Mouse (Mus musculus) brain, embryonic 18.5 days (tissue): ENCODE data around the gene Gm28048.

Experiments used
- DNase-seq: peaks from one replicate; pipeline ENCODE4 v3.0.0-alpha.2; 2012; ENCODE audit warnings: low read depth, low spot score

Gm28048 gene

DNA sequence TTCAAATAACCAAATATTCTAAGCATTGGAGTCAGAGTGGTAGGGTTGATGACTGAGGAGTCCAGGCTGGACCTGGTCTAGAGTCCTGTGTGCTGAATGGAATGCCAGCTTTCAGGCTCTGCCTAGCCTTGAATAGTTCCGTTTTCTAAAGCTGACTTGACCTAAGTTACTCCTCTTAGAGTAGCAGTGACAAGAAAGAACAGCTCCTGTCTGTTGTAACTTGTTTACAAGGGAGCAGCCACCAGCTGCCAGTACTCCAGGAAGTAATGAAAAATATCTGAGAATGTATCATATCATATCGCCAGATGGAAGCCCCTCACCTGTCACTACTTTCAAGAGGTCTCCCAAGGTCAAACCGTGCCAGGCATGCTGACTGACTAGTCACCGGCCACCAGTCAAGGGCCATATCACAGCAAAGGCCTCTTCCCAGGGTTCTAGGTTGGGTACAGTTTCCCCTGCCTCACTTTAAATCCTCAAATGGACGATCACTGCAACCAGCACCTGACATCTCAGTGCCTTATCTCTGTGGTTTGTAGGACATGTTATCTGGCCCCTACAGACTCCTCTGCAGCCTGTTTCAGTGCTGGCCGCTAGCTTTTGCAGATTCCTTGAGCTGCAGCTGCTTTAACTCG lies 172.3 kb downstream of the Gm28048 start:
- DNase-seq: no peak

DNA sequence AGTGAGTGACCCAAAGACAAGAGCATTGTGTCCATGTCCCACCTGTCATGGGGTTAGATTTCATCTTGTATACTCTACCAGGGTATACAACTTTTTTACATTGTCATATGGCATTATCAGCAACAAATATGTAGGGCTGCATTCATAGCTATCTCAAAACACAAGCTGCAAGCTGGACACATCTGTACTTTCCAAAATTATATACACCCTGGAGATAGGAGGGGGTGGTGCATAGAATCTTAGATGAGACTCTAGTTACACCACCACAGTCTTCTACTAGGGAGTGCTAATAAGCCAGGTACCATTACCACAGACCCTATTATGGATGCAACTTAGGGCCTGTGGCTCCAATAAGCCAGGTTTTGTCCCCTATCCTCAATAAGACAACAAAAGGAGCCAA lies 173.8 kb downstream of the Gm28048 start:
- DNase-seq: no peak

- DNase-seq: no peak
Observed at GRCm38 (mm10) chr11:22805171-22805570, 176.7 kb downstream of the Gm28048 start.

- DNase-seq: no peak
Observed at GRCm38 (mm10) chr11:22799987-22800424, 181.9 kb downstream of the Gm28048 start.

GRCm38 (mm10) chr11:22798916-22799315 lies 183.0 kb downstream of the Gm28048 start:
- DNase-seq: no peak

DNA sequence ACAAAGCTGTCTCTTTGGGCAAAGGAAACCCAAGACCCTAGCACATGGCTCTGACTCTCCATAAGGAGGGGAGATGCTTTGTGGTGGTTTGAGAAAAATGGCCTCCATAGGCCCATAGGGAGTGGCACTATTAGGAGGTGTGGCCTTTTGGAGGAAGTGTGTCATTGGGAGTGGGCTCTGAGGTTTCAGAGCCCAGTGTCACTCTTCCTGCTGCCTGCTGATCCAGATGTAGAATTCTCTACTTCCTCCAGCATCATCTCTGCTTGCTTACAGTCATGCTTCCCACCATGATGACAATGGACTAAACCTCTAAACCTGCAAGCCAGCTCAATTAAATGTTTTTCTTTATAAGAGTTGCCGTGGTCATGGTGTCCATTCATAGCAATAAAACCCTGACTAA lies 187.2 kb downstream of the Gm28048 start:
- no peak for DNase-seq

- DNase-seq: no peak
Observed at GRCm38 (mm10) chr11:22793881-22794203, 188.0 kb downstream of the Gm28048 start.

- DNase-seq: no peak
Observed at GRCm38 (mm10) chr11:22793176-22793880, 188.6 kb downstream of the Gm28048 start.

GRCm38 (mm10) chr11:22792149-22792548 lies 189.7 kb downstream of the Gm28048 start:
- no peak for DNase-seq

DNA sequence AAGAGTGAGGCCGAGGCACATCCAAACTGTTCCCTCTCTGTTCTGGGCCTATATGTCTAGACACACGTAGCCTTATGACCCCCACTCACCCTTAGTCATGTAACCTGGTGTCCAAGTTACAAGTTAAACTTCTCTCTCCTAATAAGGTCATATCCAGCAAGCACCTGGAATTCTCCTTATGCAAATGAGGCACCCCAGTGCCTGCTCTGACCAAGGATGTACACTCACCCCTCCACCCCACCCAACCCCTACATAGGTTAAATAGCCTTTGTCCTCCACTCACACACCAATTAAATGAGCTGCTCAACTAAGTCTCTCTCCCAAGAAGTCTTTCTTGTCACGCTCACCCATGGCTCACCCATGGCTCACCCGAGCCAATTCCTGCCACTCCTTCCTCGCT lies 190.2 kb downstream of the Gm28048 start:
- no peak for DNase-seq

- no peak for DNase-seq
Observed at GRCm38 (mm10) chr11:22787833-22788232, 194.1 kb downstream of the Gm28048 start.
